Mouse (Mus musculus) lung, adult 2 months (tissue): ENCODE results near the gene Gzmc.
"Not testable (repeated sequence)": the region's sequence is repeated elsewhere in the genome, so short reads cannot be mapped to it uniquely, and the experiment has no call there.

Experiments used
- CTCF ChIP-seq: fragments of 200-500 bp; IDR thresholded peaks from 2 replicates; pipeline ENCODE4 v1.5.1; 2011; ENCODE audit warnings: mild to moderate bottlenecking, low read length, control low read depth; ENCODE audit not compliant: insufficient read depth
- POLR2A ChIP-seq: fragments of 200-500 bp; IDR thresholded peaks from 2 replicates; pipeline ENCODE4 v1.6.1; 2011; ENCODE audit warnings: low read depth, mild to moderate bottlenecking, control low read depth, low read length, borderline replicate concordance; ENCODE audit errors: extremely low read depth

DNA sequence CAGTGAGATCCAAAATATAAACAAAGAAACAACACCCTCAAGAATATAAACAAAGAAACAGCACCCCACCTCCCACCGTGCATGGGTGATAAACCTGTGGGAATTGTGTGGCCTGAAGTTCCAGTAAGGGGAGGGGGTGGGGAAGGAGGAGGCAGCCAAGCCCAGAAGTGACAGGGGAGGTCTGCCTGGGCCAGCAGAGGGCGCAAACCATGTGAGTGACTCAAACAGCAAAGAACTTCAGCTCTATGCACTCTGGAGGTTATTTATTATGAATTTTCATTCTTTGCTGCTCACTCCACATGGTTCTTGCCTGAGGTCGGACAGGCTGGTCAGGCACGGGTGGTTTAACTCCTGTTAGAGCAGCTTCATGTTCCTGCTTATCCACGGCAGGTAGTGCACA, 29.4 kb downstream of the Gzmc start:
- peak; percentile 37 for TF ChIP-seq CTCF
- not testable (repeated sequence) for TF ChIP-seq POLR2A
